Mouse (Mus musculus) intestine, postnatal 0 days (tissue): ENCODE data around the gene Lrrc59. TPM values are rescaled to one million over a fixed set of nuclear protein-coding genes. Genes with fewer than 3 reads are reported as not detected.
A peak's percentile ranks its signal among the peaks of the same experiment; 100 is the strongest.
"Not testable (repeated sequence)": the region's sequence is repeated elsewhere in the genome, so short reads cannot be mapped to it uniquely, and the experiment has no call there.

Experiments used
- ATAC-seq: fragments of 200-750 bp; cut with Nextera tagmentation; 2 replicates; pipeline ENCODE4 v1.8.0; 2017; ENCODE audit warnings: mild to moderate bottlenecking, moderate TSS enrichment, moderate library complexity
- H3K27ac ChIP-seq: fragments of 300-500 bp; sonication (generic); 2 replicates; pipeline ENCODE4 v1.5.1; 2014; ENCODE audit warnings: mild to moderate bottlenecking, low read depth, low read length, moderate library complexity
- H3K27me3 ChIP-seq: fragments of 300-500 bp; sonication (generic); replicated peaks from 2 replicates; pipeline ENCODE4 v1.6.1; 2014; ENCODE audit warnings: low read length, mixed read lengths; ENCODE audit not compliant: control insufficient read depth, insufficient read depth
- H3K36me3 ChIP-seq: fragments of 300-500 bp; sonication (generic); 2 replicates; pipeline ENCODE4 v1.6.1; 2014; ENCODE audit warnings: mild to moderate bottlenecking, moderate library complexity; ENCODE audit not compliant: control insufficient read depth, insufficient read depth
- H3K4me1 ChIP-seq: fragments of 300-500 bp; sonication (generic); replicated peaks from 2 replicates; pipeline ENCODE4 v1.6.1; 2014; ENCODE audit warnings: antibody characterized with exemption, low read length, mixed read lengths; ENCODE audit not compliant: control insufficient read depth, insufficient read depth
- H3K4me2 ChIP-seq: fragments of 300-500 bp; sonication (generic); replicated peaks from 2 replicates; pipeline ENCODE4 v1.6.1; 2014; ENCODE audit warnings: low read depth, mild to moderate bottlenecking, moderate library complexity
- H3K4me3 ChIP-seq: fragments of 300-500 bp; sonication (generic); 2 replicates; pipeline ENCODE4 v1.5.1; 2014; ENCODE audit warnings: low read depth, low read length
- H3K9ac ChIP-seq: fragments of 300-500 bp; sonication (generic); 2 replicates; pipeline ENCODE4 v1.6.1; 2014; ENCODE audit warnings: mild to moderate bottlenecking, low read depth, low read length
- H3K9me3 ChIP-seq: fragments of 300-500 bp; sonication (generic); 2 replicates; pipeline ENCODE4 v1.6.1; 2016; ENCODE audit warnings: mixed run types; ENCODE audit not compliant: control insufficient read depth
- CTCF ChIP-seq: sonication (generic); IDR thresholded peaks from 2 replicates; pipeline ENCODE4 v1.5.1; 2016; ENCODE audit warnings: low read depth, mild to moderate bottlenecking, control low read depth, antibody characterized with exemption, moderate library complexity
- WGBS: fragments of 180-500 bp; shearing (Covaris S2); extraction: QIAGEN DNeasy Blood & Tissue Kit; methylation state at CpG from one replicate; pipeline ENCODE4 v1.1.7; 2014; 5-methylcytosine and 5-hydroxymethylcytosine counted together
- polyA plus RNA-seq: library from polyadenylated mRNA; unstranded; fragments of >200 nt; fragmentation: Nextera tagmentation; extraction: Ambion mirVana; gene quantifications from 2 replicates; pipeline ENCODE4 v1.2.1, GENCODE M21; 2015

Gene Lrrc59
- polyA plus RNA-seq, 1 experiment from 2014 or later = 172 TPM

DNA sequence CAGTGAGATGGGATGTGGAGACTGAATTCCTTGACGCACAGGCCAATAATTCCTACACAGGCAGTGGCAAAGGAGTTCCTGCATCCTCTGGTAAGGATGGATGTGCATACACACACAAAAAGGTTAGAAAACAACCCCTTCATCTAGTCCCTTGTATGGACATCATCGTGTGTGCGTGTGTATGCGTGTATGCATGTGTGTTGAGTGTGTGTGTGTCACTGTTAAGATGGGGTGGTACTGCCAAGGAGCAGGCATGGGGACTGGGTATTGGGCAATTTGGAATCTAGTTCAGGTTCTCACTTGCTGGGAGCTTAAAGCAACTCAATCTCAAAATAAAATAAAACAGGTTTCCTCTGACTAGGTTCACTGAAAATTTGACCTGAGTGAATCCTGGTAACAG, 16.9 kb downstream of the Lrrc59 start:
- no peak overlapping the region for H3K9ac ChIP-seq
- no peak overlapping the region for H3K4me3 ChIP-seq
- no peaks in the 10 kb centered on the region for H3K27me3 ChIP-seq
- H3K4me1 ChIP-seq = no peaks in the 10 kb centered on the region
- no peak overlapping the region for H3K4me2 ChIP-seq
- no peak for ATAC-seq
- no peaks in the 10 kb centered on the region for H3K9me3 ChIP-seq
- WGBS = 97% methylated on average over 4 of the region's 4 CpGs
- H3K36me3 ChIP-seq = peaks cover 60% of the 10 kb centered on the region
- no peak overlapping the region for H3K27ac ChIP-seq
- TF ChIP-seq CTCF = no peak

DNA sequence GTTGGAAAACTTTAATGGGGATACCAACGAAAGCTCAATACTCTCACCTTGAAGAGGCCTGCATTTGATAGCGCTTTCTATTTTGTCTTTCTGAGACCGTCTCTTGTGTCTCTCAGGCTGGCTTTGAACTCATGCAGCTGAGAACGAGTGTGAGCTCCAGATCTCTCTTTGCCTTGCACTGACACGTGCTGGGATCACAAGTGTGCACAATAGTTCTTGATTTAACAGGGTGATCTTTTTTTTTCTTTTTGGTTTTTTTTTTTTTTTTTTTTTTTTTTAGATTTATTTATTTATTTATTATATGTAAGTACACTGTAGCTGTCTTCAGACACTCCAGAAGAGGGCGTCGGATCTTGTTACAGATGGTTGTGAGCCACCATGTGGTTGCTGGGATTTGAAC, 21.7 kb downstream of the Lrrc59 start:
- not testable (repeated sequence) for H3K4me2 ChIP-seq, H3K27ac ChIP-seq, H3K27me3 ChIP-seq, H3K9ac ChIP-seq, H3K9me3 ChIP-seq, H3K4me3 ChIP-seq, ATAC-seq
- Histone ChIP-seq H3K4me1 (peaks cover 12% of the 10 kb centered on the region), H3K36me3 (peaks cover 12% of the 10 kb centered on the region; the same call in 1 of the 2 replicates)
- WGBS = 95% methylated on average over 5 of the region's 7 CpGs

DNA sequence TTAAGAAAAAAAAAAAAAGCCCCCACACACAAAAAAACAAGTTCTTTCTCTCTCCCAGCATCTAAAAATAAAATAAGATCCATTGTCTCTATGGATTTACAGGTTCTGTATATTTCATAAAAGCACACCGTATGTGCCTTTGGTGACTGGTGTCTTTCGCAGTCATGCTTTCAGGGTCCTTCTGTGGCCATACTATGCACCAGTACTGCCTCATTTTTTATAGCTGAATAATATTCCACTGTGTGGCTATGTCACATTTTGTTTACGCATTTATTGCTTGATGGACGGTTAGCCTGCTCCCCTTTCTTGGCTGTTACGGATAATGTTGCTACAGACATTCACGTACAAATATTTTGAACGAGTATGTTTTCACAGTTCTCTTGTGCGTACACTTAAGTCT, 23.4 kb downstream of the Lrrc59 start:
- H3K36me3 ChIP-seq = peaks cover 7% of the 10 kb centered on the region; the same call in 1 of the 2 replicates
- 37% methylated on average over 8 of the region's 8 CpGs for WGBS
- no peaks in the 10 kb centered on the region for H3K9me3 ChIP-seq
- no peaks in the 10 kb centered on the region for H3K27me3 ChIP-seq
- ATAC-seq = no peak
- TF ChIP-seq CTCF = no peak
- H3K9ac ChIP-seq = no peak overlapping the region
- H3K27ac ChIP-seq = no peak overlapping the region
- H3K4me2 ChIP-seq = peak overlapping the region; percentile 71
- peaks cover 12% of the 10 kb centered on the region for H3K4me1 ChIP-seq
- H3K4me3 ChIP-seq = peak overlapping the region; percentile 60

DNA sequence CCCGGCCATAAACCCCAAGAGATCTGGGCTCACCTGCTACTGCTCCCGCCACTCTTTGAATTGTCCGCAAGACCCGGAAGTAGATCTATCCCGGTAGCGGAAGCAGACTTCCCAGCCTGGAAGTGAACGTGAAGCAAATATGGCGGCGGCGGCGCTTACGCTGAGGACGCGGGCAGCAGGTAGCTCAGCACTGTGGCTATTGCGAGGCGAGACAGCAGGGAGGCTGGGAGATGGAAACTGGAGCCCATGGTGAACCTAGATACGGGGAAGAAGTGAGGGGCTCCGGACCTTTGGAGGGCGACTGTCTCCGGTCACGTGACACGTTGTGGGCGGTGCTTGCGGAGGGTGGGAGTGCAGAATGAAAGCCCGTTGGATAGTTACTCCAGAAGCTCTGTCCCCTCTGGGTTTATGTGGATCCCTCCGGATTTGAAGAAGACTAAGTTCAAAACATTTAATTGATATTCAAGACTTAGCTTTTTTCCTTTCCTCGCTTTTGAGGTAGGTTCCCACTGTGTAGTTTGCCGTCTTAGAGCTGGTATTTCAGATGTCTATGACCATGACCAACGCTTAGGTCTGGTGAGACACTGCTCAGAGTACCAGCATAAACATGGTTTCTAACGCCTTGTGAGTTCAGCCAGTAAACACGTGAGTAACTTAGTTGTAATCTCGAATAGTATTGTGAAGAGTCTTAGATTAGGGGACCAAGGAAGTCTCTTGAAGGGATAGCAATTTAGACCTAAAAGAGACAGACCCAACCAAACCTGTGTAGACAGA, 24.3 kb downstream of the Lrrc59 start, which contains the start of the genes Mrpl27 and Eme1:
Gene Mrpl27, plus strand, starts transcription at position 105 of the 774 bp plus-strand sequence.
Gene Eme1, minus strand, starts transcription at position 302 of the 774 bp plus-strand sequence.
- peak within 1 kb of the TSS; percentile 60 for H3K4me3 ChIP-seq
- H3K36me3 ChIP-seq = peaks cover 14% of the 10 kb centered on the region
- under 1% methylated on average over 32 of the region's 32 CpGs for WGBS
- ATAC-seq = peak; percentile 84
- H3K27ac ChIP-seq = peak within 1 kb of the TSS; percentile 87
- H3K9ac ChIP-seq = peak within 1 kb of the TSS; percentile 60
- H3K4me1 ChIP-seq = peaks cover 12% of the 10 kb centered on the region
- peak within 1 kb of the TSS; percentile 71 for H3K4me2 ChIP-seq
- H3K27me3 ChIP-seq = no peaks in the 10 kb centered on the region
- no peak for TF ChIP-seq CTCF
- H3K9me3 ChIP-seq = no peaks in the 10 kb centered on the region

DNA sequence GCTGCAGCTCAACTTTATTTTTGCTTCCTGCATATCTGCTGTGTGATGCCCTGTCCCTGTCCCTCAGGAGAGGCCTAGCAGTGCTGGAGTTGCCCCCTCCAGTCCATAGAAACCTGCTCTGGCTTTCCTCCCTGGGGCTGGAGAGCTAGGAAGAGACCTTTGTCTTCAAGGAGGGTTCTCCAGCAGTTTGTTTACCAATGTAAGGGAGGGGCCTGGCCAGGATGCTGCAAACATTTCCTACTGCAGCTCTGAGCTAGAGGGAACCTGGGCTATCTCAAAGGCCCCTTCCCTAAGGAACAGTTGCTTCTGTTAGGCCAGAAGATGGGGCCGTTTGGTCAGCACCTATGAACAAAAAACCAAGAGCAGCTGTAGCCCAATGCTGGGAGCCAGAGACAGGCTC, 31.8 kb downstream of the Lrrc59 start:
- Histone ChIP-seq H3K27me3 (no peaks in the 10 kb centered on the region), H3K9me3 (no peaks in the 10 kb centered on the region), H3K4me3 (no peak overlapping the region), H3K27ac (no peak overlapping the region; the same call in 1 of the 2 replicates), H3K4me2 (no peak overlapping the region), H3K36me3 (peaks cover 65% of the 10 kb centered on the region), H3K4me1 (no peaks in the 10 kb centered on the region), H3K9ac (no peak overlapping the region)
- no peak for ATAC-seq
- TF ChIP-seq CTCF = peak; percentile 20; the same call in 1 of the 2 replicates
- WGBS = 33% methylated on average over 1 of the region's 1 CpGs

DNA sequence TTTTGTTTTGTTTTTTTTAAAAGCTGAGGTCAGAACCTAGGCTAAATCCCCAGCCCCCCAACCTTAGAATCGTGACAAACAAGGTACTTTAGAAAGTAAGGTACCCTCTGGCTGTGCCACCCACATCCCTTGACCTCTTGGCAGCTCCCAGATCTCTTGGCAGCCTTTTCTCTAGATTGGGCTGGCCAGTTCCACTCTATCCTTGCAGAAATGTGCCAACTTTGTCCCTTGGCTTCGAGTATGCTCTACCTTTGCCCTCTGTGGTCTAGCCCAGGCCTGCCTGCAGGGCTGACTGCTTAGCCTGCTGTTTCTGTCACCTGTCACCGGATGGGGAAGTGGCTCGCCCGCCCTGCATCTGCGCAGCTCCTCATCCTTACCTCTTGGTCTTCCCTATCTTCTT, 35.7 kb downstream of the Lrrc59 start:
- ATAC-seq = no peak
- Histone ChIP-seq H3K27ac (no peak overlapping the region), H3K4me3 (no peak overlapping the region), H3K4me1 (no peaks in the 10 kb centered on the region), H3K4me2 (no peak overlapping the region), H3K36me3 (peaks cover 76% of the 10 kb centered on the region), H3K9me3 (no peaks in the 10 kb centered on the region), H3K9ac (no peak overlapping the region), H3K27me3 (no peaks in the 10 kb centered on the region)
- 93% methylated on average over 6 of the region's 6 CpGs for WGBS
- TF ChIP-seq CTCF = no peak
